Mouse (Mus musculus) right cerebral cortex, postnatal 4 days (tissue): ENCODE results near the gene Sox5.

Experiments used
- DNase-seq: peaks from one replicate; pipeline ENCODE4 v3.0.0-alpha.2; 2022

The Sox5 gene

DNA sequence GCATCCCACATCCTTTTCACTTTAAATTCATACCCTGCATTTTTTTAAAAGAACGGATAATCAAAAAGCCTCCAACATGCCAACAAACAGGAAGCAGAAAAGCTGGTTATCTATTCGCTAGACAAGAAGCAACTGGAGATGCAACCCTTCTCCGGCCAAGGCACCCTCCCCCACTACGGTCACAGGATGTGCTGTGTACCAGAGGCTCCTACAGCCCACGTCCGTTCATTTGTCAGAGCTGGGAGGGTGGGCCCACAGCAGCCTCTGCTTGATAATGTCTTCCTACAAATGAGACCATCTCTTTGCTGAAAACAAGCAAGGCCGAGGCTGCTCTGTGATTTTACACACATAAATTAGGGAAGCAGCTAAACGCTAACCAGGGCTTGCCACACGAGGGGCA lies 69.9 kb downstream of the Sox5 start:
- no peak for DNase-seq

DNA sequence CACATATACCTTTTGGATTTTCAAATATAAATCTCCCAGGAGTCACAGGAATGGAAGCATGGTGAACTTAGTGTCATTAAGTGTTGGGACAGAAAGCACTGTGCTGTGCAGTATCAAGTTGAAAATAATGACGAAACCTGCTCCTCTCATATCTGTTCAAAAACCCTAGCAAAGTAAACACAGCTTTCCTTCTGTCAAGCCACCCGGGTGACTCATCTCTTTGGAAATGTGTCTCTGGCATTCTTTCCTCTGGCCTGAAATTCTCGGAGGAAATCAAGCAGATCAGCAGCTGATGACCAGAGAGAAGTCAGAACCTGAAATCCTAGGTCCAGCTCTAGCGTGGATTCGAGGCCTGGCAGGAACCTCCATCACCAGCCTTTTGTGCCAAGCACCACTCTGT lies 71.0 kb downstream of the Sox5 start:
- DNase-seq: no peak

DNA sequence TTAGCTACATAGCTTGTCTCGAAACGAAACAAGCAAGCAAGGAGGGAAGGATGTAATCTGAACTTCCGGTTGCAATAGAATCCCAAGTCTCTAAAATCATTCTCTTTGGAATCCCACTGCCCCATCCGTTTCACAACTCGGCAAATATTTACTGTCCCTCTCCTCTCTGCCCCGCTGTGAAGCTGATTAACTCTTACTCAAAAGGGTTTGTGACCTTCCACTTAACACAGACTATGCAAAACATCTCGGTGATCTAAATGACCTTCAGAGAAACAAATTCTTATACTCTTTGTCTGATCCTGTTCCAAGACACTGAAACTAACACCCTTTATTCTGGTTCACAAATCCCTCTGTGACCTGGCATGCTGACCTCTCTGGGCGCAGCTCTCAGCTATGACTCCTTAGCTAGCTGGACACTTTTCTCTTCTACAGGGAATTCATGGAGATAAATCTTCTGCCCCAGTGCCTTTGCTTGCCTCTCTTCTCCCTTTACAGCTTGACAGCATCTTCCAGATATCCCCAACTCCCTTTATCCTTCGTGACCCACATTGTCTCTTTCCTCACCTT lies 72.1 kb downstream of the Sox5 start:
- DNase-seq: no peak

DNA sequence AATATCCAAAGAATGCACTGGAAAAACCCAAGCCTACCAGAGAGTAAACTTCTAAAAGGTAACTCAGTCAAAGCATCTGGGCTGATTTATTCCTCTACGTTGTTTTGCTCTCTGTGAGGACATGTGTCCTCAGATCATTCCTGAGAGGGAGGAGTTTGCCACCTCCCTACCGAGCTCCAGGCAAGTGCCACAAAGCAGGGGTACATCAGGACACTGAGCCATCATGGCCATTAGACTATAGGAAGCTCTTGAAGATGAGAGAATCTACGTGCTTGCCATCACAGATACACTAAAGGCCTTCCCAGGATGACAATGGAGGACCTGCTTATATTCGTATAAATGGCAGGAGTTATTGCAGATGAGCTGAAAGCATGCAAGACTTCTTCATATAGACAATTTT lies 73.4 kb downstream of the Sox5 start:
- DNase-seq: no peak

DNA sequence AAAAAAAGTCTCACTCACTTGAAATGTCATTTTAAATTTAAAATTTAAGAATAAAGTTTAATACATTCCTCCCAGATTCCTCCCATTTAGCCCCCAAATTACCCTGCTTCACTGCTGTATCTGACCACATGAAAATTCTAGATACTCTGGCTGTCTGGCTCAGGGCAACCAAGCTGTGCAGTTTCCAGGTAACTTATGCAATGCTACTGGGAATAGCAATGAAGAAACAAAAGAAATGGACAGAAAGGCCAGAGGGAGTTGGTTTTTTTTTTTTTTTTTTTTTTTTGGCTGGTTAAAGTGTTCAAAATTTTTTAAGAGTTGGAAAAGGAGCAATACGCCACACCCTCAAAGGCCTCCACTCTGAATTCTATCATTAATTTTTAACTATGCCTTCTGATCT lies 73.8 kb downstream of the Sox5 start:
- no peak for DNase-seq

DNA sequence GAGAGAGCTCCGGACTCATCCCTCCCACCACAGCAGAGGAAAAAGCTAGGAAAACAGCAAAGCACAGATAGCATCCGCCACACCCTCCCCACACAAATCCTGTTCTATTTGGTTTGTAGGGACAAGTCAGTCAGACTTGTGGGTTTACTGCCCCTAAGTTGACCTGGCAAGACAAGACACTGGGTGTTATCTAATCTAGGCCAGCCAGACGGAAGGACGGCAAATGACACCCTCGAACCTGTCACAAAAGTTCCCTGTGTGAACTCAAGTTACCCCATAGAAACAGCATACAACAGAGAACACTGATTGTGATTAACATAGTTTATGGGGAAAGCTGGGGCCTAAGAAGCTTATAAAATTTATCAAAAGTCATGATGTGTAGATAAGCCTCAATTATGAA lies 76.8 kb downstream of the Sox5 start:
- no peak for DNase-seq

DNA sequence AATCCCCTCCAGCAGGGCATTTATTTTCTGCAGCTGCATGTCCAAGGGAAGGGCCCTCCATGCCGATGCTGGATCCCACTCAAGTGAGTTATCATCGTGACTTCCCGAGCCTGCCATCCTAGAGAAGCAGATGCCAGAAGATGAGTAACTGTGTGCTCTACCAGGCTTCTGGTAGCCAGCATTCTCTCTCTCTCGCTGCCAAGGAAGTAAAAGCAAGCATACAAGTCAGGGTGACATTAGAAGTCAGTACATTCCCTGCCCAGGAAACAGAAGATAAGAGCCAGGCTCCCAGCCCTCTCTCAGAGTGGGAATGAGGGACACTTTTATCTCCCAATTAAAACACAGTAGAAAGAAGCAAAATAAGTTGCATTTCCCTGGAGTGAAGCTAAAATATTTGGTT lies 86.1 kb downstream of the Sox5 start:
- DNase-seq: no peak

DNA sequence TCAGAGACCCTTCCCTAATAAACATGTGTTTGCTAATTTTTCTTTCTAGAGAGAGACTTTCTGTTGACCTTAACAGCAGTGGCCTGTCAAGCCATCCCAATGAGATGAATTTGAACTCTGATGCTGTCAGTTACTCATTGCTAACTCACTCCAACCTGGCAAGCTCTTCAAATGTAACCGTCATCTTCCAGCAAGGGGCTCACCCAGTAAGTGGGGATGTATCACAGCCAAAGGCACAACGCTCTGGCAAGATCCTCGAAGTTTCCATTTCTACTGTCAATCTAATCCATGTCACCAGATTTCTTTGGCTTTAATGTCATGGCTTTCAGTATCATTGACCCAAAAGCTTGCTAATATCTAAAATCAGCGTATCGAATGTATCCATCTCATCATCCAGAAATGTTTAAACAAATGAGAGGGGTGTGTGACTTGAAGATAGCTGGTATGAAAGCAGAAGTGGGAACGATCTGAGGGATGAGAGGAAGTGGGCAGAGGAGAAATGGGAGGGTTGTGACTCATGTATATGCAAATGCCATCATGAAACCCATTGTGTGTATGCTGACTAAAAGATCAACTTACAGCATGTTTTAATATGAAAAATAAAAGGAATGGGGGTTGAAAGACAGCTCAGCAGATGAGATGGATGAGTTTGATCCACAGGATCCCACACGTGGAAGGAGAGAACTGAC lies 88.4 kb downstream of the Sox5 start:
- DNase-seq: no peak

DNA sequence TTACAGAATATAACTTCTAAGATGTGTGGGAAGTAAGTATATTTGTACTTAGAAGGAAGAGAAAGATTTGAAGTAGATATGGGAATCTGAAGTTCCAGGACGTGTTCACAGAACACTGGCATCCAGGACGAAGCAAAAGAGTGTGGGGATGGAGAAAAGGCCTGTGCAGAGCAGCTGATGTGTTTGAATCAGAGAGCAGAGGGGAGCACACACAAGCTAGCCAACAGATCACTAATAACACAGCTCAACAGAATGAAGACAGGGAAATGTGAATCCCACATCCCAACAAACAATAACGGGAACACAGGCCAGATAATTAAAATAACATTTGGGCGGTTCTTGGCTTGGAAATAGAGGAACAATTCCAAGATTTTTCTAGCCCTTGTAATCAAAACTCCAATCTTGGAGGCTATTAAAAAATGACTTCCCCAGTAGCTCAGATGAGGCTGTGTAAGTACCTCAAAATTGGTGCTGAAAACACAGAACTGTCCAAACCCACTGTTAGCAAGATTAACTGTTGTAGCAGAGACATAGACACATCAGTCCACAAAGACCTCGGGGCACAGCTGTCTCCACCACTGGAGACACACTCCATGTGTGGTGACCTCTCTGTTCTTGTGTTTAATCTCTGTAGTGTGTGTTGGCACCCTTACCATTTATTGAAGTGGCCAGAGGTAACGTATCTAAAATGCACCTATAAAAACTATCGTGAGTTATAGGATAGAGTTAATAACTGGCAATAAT lies 90.3 kb downstream of the Sox5 start:
- DNase-seq: no peak

DNA sequence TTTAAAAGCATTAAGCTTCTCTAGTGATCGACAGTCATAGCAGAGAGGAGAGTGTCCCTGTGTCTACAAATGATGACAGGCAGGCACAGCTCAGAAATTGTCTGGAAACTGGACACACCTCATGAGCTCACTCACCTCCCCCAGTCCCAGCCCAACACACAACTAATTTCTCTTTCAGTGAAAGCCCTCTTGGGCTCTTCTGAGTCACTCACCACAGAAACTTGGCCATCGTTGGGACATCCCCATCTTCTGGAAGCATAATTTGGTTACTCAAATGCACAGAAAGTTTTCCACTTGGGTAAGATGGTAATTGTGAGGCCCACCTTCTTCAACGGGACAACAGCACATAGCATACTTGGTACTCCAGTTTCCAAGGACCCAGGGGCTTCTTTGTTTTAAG lies 92.7 kb downstream of the Sox5 start:
- DNase-seq: no peak

DNA sequence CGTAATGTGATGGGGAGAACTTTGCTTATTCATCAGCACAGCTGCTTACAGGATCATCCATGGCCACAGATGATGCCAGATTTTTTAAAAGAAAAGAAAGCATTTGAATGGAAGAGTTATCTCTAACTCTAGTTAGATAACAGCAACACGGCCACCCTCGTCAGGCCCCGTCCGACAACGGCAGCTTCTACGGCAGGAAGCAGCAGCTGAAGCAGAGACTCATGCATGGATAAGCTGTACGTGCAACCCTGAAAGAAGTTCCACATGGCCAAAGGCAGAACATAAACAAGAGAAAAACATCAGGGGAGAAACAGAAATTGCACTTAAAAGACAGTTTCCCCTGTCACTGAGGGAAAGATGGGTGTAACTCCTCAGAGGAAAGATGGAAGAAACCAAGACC lies 94.1 kb downstream of the Sox5 start:
- no peak for DNase-seq

DNA sequence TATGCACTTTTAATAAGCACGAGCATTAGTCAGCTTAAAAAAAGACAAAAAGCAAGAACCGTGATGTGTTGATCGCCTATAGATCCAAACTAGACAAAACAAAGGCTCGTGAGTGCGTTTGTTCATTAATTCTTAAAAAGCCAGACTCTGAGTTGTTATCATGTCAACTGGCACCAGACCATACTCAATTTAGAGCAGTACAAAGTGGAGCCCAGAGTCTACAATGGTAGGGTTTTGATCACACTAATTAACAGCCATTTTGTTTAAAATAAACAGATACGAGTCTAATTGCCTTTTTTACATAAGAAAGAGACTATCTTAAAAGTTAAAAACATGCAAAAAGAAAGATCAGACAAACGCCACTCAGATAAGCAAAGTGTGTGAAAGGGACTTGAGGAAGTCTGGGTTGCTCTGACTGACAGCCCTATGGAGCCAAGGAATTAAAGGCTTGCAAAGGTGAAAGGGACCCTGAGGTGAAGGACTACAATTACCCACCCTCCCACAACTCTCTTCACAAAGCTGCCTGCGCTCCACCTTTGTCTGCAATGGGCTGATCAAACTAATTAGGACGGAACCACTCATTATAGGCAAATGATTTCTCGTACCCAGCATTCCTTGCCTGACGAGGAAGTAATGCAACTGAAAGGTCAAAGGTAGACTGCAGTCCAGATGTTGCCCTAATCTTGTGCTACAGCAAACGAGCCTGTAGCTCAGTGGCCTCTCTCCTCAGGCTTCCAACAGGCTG lies 100.6 kb downstream of the Sox5 start:
- no peak for DNase-seq

DNA sequence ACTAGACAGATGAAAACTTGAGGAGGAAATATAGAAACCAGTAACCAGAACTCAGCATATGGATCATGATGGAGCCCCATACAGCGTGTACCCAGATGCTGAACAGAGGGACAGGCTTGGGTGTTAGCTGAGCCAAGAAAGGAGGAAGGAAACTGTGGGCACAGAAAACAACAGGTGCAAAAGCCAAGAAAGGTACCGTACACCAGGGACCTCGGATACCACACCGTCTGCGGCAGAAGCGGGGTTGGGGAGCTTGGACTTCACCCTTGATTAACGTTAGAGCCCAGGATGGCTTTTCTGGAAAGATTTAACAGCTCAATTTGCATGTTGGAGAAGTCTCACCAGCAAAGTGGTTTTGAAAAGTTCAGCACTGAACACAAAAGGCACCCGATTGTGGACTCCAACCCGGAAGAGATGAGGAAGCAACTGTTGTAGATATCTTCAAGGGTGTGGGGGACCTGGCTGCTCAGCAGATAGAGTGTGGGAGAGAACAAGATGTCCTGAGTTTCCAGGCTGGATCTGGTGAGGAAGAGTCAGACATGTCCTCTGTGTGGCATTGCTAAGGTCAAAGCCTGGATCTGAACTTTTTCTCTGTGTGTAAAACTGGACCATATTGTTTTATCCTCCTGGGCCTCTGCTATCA lies 104.2 kb downstream of the Sox5 start:
- DNase-seq: no peak

DNA sequence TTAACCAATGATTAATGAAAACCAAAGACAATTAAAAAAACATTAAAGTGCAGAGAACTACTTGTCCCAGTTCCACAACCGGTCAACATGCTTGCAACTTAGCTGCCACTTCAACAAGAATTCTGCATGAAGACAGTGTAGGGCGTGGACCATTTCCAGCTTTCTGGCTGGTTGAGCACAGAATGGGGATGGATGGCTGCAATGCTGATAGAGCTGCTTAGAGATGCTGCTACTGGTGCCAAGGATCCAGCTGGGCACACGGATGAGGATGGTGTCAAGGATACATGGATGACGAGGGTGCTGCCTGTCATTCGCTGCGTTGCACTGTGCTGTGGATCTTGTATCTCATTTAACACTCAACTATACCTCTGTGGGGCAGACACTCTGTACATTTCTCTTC lies 106.7 kb downstream of the Sox5 start:
- no peak for DNase-seq

DNA sequence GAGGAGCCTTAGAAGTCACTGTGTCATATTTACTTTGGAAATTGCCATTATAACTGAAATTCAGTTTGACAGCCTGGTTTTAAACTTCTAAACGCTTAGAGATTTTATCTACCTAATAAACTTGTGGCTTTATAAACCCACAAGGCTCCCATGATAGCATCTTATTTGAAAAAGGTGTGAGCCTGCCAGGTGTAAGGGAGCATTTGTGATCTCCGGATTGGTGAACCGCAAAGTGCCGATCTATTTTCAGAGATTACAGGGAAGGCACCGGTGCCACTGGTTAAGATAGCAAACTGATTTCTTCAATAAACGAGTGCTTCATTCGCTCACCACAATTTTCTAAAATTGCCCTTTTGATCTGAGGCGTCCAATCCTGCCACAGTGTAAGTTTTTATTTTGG lies 107.9 kb downstream of the Sox5 start:
- DNase-seq: no peak

DNA sequence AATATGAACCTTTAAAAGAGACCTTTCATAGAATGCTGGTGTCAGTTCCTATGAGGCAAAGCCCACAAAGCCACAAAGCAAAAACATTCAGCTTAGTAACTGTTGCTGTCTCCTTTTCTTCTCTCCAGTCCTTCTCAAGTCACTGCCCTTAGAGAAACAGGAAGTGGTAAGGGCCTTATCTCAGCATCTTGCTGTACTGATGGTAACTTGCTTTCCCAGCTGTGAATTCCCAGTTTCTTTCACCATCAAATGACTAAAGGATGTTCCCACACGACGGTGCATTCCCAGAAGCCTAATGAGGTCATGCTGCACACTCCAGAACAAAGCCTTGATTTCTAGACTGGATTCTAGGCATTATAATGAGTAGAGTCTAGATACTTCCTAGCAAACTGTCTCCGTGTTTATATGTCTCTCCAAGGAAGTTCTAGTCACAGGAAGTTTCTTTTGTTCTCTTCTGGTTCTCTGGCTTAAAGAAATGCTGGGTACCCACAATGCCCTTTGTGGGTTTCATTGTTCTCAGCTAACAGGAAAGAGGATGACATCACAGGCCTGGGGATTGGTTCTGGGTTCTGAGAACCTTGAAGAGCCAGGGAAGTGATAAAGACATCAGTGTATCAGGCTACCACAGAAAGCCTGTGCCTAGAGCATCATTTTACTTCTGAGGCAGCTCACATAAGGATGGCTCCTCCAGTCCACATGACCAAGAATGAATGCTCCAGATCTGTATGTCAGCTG lies 111.2 kb downstream of the Sox5 start:
- no peak for DNase-seq

DNA sequence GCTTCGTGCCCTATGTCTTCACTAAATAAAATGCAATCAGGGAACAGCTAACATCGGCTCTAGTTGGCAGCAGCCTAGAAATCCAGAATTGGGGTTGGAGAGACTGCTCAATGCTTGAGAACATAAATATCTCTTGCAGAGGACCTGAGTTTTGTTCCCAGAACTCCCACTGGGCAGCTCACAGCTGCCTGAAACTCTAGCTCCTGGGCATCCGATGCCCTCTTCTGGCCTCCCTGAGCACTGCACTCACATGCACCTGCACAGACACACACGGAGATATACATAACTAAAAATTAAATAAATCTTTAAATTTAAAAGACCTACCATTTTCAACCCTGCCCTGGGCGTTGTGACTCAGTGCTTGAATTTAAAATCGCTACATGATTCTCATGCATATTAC lies 115.2 kb downstream of the Sox5 start:
- DNase-seq: no peak

DNA sequence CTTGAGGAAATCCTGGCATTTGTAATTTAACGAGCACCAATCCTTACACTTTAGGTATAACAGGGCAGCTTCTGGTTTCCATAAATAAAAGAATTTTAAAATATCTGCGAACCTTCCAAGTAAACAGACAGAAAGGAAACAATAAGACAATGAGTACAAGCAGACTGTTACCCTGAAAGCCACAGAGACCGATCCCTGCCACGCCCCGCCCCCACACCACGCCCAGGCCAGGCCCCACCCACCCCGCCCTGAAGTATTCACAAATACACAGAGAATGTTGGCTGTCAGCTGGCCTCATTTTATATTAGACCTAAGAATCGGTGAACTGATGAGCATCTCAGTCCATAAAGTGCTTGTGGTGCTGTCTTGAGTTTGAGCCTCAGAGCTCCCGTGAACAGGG lies 117.0 kb downstream of the Sox5 start:
- DNase-seq: no peak

DNA sequence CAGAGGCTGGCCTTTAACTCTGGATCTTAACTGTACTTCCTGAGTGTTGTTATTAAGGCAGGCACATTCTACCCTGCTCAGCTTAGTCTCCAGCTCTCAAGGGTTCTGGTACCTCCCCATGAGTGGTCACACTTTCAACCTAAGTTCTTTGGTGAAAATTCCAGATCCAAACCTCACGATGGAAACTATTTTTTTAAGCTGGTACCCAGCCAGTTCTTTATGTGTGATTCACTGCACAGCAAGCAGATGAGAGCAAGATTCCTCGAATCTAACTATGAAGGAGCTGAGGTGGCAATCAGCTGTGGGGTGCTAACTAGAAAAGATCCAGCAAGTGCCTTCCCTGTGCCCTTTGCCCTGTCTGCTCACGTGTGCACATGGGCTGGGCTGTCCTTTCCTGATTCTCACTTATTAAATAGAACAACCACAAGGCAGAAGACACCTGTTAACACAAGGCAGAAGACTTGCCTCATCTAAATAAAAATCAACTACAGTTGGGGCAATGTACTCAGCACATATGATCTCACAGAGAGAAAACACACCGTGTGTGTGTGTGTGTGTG lies 118.2 kb downstream of the Sox5 start:
- no peak for DNase-seq

DNA sequence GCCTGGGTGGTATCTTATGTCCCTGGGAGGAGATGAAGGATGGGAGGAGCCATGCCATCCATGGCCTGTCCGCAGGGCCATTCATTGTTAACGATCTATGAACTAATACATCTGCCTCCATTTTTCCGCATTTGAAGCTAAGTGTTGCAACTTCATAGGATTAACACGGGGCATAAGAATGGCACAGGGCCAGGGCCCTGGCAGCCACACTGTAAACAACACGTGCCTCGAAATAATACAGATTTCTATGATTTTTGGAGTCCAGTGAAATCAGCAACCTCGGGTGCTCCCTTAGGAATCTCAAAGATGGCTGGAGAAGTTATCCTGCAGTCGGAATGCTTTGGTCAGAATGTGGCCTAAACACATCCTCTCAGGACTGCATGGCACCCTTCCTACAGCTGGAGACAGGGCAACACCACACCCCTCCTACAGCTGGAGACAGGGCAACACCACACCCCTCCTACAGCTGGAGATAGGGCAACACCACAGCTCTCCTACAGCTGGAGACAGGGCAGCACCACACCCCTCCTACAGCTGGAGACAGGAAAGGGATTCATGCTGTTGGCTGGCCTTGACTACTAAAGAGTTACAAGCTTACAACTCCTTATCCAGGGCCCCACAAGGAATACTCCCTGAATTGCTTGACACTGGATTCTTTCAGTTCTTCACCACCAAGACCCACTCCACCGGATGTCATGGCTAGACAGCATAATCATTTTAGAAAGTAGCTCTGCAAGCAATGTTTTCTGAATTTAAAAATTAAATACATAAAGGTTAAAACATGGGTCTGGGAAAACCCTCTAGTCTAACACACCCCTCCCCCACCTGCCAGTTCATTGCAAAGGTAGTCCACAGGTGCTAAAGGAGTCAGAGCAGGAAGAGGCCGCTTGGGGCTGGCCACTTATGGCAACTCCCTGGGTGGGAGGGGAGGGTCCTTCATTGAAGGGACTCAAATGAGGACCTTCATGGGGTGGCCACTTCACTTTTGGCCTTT lies 122.4 kb downstream of the Sox5 start:
- no peak for DNase-seq

DNA sequence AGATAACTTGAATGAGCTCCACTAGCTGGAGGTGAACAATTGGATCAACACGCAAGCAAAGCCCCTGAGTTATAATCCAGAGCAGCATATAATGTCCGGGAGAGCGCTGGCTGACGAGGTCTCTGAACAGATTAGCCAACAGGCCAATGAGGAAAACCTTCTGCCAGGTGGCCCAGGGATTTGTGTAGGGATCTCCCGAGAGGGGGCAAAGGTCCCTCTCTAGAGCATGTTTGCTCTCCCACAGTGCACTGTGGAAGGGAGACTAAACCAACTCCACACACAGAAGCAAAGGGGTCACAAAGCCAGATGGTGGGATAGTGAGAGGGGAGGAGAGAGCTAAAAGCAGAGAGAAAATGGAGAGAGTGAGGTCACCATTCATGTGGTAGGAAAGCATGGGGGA lies 128.9 kb downstream of the Sox5 start:
- DNase-seq: no peak
